Mouse (Mus musculus) forelimb bud, embryonic 11.5 days (tissue): Measurements from ENCODE around the gene Psma2.

Experiments
- DNase-seq: peaks from one replicate; pipeline ENCODE4 v3.0.0-alpha.2; 2012; ENCODE audit warnings: low read depth, low spot score

Psma2 gene

DNA sequence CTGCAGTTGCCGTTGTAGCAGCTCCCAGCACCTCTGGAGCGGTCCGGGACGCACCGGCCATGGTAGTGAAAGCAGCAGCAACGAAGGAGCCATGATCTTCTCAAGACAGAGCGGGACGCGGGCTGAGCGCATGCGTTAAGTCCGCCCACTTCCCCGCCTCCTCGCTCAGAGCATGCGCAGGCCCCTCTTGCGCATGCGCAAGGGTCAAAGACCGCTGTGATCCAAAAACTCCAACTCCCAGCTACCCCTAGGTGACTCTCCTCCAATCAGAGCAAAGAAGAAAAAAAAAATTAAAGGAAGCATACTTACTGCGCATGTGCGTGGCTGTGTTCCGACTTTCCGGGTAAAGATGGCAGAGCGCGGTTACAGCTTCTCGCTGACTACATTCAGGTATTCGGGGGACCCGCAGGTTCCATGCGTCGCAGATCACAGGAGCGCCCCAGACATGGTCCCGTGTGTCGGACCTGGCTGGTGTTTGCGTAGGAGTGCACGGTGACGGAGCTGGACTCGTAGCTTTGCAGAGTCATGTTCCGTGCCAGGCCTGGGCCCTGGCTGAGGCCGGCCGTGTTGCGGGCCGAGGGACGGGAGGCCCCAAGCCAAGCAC lies at the start of gene Psma2, which contains the start of gene Mrpl32:
Gene Psma2, plus strand, starts transcription at position 315 of the 604 bp plus-strand sequence.
Gene Mrpl32, minus strand, starts transcription at position 240 of the 604 bp plus-strand sequence.
- peak; percentile 100 for DNase-seq

DNA sequence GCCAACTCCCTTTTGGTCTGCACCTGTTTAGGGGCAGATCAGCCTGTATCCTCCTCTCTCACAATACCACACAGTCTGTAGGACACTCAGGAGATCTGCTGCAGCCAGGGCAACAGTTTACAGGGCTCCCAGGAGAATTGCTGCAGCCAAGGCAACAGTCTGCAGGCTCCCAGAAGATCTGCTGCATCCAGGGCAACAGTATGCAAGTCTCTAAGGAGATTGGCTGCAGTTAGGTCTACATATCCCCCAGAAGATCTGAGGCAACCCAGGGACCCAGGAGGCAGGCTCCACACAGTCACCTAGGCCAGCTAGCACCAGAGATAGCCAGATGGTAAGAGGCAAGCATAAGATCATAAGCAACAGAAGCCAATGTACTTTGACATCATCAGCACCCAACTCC lies 38.9 kb upstream of the Psma2 start:
- DNase-seq: no peak

DNA sequence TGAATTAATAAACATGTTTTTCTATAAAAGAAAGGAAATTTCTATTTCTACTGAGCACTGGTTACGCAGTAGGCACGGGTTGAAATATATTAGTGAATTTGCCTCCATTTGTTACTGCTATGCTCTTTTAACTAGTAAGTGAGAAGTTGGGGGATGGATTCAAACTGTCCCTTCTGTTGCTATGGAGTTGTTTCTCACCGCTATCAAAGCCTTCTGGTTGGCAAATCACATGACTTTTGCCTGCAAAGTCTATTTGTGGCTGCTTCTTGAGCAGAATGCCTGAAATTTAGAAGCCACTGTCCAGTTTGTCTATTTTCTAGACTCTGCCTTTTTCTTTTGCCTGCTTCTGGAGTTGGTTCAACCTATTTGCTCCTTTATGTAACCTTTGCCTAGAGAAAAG lies 32.6 kb upstream of the Psma2 start:
- no peak for DNase-seq

DNA sequence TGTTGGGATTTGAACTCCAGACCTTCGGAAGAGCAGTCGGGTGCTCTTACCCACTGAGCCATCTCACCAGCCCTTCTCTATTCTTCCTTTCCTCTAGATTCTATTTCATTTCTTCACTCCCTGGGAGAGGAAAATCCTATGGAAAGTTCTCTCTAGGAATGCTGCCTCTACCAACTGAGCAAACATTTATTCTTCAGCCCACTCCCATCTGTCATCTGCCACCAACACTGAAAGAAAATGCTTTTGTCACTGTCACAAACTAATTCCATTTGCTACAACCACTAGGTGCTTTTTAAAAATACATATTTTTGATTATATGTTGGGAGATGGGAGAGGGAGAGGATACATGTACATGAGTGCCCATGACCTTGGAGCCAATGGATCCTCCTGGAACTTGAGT lies 10.3 kb upstream of the Psma2 start:
- no peak for DNase-seq

DNA sequence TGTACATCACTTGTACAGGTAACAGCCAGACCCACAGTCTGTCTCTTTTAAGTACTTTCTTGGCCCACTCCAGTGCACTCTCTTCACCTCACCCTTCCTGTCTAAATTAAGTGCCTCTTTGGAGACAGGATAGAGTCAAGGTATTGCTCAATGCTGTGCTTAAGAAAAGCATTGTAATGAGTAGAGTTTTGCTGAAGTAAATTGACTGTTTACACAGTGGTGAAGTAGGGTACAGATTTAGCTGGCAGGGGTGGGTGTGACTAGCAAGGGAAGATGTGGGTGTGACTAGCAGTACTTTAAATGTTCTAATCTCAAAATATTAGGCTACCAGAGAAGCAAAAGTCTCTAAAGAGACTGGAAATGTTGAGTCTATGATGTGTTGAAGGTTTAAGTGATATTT lies 5.4 kb upstream of the Psma2 start:
- DNase-seq: no peak

DNA sequence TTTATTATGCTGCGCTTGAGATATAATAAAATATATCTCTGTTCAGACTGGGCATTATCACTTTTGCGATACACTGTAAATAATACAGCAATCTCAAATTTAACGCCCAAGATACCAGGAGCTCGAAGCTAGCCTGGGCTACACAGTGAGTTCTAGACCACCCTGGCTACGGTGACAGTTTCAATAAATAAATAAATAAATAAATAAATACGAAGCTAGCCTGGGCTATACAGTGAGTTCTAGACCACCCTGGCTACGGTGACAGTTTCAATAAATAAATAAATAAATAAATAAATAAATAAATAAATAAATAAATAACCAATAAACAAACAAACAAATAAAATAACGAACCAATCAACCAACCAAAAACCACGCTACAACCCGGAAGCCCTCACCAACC lies 577 bp upstream of the Psma2 start:
- DNase-seq: no peak

DNA sequence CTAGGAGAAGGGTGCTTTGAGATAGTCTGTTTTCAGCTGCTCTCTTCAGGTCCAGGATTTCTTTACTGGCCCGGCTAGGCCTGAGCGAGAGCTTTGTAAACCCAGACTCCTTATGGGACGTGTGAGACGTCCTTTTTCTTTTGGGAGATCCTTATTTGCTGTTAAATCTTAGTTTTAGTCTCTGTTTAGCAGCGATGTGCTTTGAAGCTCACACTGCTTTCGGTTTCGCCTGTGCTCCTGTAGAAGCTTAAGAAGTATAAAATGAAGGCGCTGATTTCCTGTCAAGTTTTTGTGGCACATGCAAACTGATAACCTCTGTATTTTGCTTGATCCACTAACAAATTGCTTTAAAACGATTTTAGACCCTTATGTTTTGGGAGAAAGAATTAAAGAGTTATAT lies 513 bp downstream of the Psma2 start:
- peak; percentile 4 for DNase-seq

DNA sequence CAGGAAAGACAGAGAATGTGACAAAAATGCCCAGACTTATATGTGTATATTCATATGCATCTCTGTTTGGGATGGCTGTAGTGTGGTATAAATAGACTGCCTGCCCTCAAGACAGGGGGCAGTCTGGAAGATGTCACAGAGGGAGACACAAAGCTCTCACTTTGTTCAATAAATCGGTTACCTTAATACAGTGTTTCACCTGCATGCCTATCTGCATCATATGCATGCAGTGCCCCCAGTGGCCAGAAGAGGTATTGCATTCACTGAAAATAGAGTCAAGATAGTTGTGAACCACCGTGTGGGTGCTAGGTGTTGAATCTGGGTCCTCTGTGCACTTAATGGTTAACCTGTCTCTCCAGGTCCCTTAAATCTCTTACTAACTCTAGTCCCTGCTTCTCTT lies 5.7 kb downstream of the Psma2 start:
- peak; percentile 61 for DNase-seq

DNA sequence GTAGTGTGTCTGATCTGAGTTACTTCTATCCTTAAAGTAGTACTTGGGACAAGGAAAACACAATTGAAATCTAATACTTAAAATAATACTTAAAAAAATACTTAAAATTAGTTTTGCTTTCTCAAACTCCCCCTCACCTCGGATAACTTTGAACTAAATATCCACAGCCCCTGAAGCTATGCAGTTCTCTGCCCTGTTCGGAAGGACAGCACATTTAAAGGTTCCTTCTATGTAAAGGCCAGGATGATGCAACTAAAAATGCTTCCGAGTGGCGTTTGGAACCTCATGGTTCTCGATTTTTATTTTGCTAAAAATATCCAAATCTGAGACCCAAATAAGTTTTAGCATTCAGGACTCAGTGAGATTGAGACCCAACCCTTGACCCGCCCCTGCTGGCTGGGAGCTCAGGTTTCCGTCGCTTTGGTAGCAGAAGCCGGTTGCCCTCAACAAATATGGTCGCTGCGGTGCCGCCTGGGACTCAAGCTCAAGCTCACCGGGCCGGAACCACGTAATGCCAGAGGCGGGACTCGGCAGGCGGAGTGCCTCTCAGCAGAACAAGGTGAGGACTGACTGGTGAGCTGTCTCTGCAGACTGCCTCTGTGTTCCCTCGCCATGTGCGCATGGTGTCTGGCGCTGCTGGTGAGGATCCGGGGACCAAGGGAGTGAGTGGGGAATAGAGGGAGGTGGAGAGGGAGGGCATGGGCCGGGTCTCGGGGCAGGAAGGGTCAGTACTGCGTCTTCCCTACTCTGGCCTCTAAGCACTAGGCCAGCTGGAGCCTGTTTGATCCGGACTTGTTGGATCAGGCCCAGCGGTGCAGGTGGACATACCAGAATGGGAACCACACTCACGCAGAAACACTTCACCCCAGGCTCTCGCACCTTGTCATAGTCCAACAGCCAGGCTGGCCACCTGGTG lies 16.9 kb downstream of the Psma2 start, which contains the start of gene AW209491:
Gene AW209491, plus strand, starts transcription at position 429 of the 916 bp plus-strand sequence.
- peak; percentile 94 for DNase-seq

DNA sequence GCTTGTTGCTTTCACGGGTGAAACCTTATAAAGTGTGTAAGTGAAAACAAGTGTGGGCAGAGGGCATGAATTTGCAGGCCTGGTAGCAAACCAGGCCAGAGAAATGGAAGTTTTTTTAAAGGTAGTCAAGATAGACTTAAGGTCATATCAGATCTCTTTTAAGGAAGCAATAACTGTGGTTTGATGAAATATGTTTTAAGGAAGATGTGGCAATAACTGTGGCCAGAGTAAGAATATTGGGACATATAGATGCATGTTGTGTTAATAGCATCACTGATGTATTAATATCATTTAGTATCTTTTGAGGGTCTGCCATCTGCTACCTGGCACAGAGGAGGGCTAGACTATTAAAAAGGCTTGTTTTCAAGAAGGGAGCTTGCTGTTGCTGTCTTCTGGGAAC lies 27.0 kb downstream of the Psma2 start:
- DNase-seq: no peak

DNA sequence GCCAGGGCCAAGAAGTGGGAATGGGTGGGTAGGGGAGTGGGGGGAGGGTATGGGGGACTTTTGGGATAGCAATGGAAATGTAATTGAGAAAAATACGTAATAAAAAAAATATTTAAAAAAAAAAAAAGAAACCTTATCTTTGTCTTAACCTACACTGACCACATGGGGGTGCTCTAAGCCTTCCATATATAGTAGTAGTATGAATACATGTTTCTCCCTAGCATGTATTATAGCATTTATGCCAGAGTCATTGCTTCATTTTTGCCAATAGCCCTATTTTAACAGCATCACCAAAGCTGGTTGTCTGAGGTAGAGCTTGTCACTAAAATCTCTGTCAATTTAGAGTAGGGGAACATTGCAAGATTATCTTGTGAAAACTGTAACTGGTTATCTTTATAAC lies 36.3 kb downstream of the Psma2 start:
- DNase-seq: peak; percentile 37

DNA sequence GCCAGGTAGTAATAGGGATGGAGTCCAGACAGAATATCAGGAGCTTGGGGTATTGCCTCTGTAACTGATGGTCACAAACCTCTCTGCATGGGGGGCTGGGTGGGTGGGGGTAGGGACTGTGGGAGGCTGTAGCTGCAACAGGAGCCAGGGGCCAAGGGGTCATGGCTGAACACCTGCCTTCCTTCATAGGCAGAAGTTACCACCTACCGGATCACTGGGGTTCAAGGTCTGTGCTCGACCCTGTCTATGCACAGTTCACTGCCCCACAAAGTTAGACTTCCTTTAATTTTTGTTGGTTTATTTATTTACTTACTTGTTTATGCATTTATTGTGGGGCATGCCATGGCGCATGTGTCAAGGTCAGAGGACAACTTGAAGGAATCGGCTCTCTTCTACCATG lies 54.1 kb downstream of the Psma2 start:
- DNase-seq: no peak

DNA sequence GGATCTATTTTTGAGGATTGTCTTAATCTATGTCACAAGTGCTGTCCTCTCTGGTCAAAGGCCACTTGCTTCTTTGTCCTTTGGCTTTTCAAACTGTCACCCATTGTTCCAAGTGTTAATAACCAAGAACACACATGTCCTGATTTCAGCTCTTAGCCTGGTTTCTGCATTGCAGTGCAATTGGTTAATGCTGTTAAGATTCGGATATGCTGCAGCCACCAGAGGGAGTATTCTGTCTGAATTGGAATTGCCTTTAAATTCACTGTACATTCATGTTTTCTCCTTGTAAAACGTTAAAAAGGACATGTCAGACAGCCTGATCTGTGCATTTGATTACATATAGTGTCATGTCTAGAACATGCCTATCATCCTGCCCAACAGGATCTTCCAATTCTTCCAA lies 57.3 kb downstream of the Psma2 start:
- peak; percentile 39 for DNase-seq

DNA sequence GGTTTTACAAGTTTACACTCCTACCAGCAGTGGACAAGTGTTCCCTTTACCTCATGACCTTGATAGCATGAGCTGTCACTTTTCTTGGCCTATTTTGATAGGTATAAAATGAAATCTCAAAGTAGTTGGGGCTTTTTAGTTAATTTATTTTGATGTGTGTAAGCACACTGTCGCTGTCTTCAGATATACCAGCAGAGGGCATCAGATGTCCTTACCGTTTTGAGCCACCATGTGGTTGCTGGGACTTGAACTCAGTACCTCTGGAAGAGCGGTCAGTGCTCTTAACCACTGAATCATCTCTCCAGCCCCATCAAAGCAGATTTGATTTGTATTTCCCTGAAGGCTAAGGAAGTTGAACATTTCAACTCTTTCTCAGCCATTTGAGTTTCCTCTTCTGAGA lies 75.9 kb downstream of the Psma2 start:
- no peak for DNase-seq

DNA sequence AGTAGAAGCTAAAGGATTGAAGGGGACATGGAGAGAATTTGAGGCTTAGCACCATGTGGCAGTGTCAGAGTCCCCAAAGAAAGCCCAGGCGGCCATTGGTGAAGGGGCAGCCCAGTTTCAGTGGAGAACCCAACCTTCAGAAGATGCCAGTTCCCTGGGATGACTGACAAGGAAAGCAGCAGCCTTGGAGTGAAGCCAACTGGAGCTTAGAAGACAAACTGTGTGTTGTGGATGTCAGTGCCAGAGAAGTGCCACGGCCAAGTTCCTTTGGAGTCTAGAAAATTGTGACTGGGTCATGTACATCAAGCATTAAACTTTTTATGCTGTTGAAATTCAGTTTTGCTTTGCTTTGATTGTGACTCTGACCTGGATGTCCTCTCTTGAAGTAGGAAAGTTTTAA lies 103.8 kb downstream of the Psma2 start:
- DNase-seq: no peak

DNA sequence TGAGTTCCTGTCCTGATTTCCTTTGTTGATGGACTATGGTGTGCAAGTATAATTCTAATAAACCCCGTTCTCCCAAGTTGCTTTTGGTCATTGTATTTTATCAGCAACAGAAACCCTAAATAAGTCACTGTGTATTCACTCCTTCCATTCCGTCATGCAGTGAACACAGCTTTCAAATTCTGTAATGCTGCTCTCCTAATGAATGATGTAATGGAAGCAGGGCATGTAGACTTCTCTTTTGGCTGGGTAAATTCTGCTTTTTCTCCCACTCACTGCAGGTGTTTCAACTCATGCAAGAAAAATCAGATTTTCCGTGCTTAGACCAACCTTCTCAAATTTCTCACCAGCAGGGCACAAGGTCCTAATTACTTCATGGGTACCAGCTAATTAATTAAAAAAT lies 104.7 kb downstream of the Psma2 start:
- DNase-seq: no peak
